Mouse (Mus musculus) heart, embryonic 11.5 days (tissue): ENCODE results near the gene D430041D05Rik. TPM values are rescaled to one million over a fixed set of nuclear protein-coding genes. Genes with fewer than 3 reads are reported as not detected.

Experiments
- ATAC-seq: fragments of 200-750 bp; cut with Nextera tagmentation; replicated peaks from 2 replicates; pipeline ENCODE4 v1.8.0; 2017; ENCODE audit warnings: moderate library complexity; ENCODE audit not compliant: insufficient number of reproducible peaks, low FRiP score, low TSS enrichment
- H3K27ac ChIP-seq: fragments of 300-500 bp; sonication (generic); 2 replicates; pipeline ENCODE4 v1.5.1; 2014; ENCODE audit warnings: mild to moderate bottlenecking, low read depth, low read length
- H3K27me3 ChIP-seq: fragments of 300-500 bp; sonication (generic); 2 replicates; pipeline ENCODE4 v1.6.1; 2014; ENCODE audit warnings: mild to moderate bottlenecking, low read length, mixed read lengths; ENCODE audit not compliant: control insufficient read depth, insufficient read depth
- H3K36me3 ChIP-seq: fragments of 300-500 bp; sonication (generic); 2 replicates; pipeline ENCODE4 v1.6.1; 2014; ENCODE audit warnings: mild to moderate bottlenecking, low read length, moderate library complexity, mixed read lengths; ENCODE audit not compliant: control insufficient read depth, insufficient read depth
- H3K4me1 ChIP-seq: fragments of 300-500 bp; sonication (generic); 2 replicates; pipeline ENCODE4 v1.6.1; 2014; ENCODE audit warnings: low read length; ENCODE audit not compliant: control insufficient read depth, insufficient read depth
- H3K4me2 ChIP-seq: fragments of 300-500 bp; sonication (generic); 2 replicates; pipeline ENCODE4 v1.6.1; 2014; ENCODE audit warnings: mild to moderate bottlenecking, moderate library complexity
- H3K4me3 ChIP-seq: fragments of 300-500 bp; sonication (generic); 2 replicates; pipeline ENCODE4 v1.5.1; 2014; ENCODE audit warnings: low read depth, low read length
- H3K9ac ChIP-seq: fragments of 300-500 bp; sonication (generic); 2 replicates; pipeline ENCODE4 v1.6.1; 2014; ENCODE audit warnings: mild to moderate bottlenecking, low read depth, low read length, moderate library complexity
- H3K9me3 ChIP-seq: fragments of 300-500 bp; sonication (generic); replicated peaks from 2 replicates; pipeline ENCODE4 v1.6.1; 2016; ENCODE audit warnings: low read length; ENCODE audit not compliant: control insufficient read depth
- WGBS: fragments of 180-500 bp; shearing (Covaris S2); extraction: QIAGEN DNeasy Blood & Tissue Kit; methylation state at CpG from one replicate; pipeline ENCODE4 v1.1.7; 2014; ENCODE audit not compliant: insufficient replicate concordance; 5-methylcytosine and 5-hydroxymethylcytosine counted together
- polyA plus RNA-seq: library from polyadenylated mRNA; unstranded; fragments of >200 nt; fragmentation: Nextera tagmentation; extraction: Ambion mirVana; gene quantifications from 2 replicates; pipeline ENCODE4 v1.2.1, GENCODE M21; 2014

D430041D05Rik gene
- polyA plus RNA-seq, 1 experiment from 2014 or later, result 0.34 TPM

DNA sequence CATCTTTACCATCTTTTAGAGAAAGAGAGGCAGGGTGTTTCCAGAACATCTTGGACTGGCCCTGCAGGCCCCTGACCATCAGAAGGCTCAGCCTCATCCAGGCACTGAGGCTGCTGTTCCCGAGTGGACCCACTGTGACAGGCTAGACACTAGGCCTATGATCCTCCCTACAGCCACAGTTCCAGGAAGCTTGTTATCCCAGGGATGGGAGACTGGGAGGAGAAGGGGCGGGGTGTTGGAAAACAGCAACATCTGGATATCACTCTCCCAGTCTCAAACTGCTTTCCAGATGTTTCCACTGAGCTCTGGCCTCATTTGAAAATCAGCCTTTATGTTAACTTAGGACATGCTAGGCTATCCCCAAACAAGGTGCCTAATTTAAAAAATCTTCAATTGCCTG, 180.4 kb downstream of the D430041D05Rik start:
- H3K27me3 ChIP-seq, result no peaks in the 10 kb centered on the region
- H3K36me3 ChIP-seq, result no peaks in the 10 kb centered on the region
- H3K4me1 ChIP-seq, result no peaks in the 10 kb centered on the region
- no peak overlapping the region for H3K9ac ChIP-seq
- H3K9me3 ChIP-seq, result no peaks in the 10 kb centered on the region
- no peak overlapping the region for H3K27ac ChIP-seq
- WGBS, result 52% methylated on average over 2 of the region's 2 CpGs
- H3K4me2 ChIP-seq, result no peak overlapping the region
- ATAC-seq, result no peak
- no peak overlapping the region for H3K4me3 ChIP-seq

DNA sequence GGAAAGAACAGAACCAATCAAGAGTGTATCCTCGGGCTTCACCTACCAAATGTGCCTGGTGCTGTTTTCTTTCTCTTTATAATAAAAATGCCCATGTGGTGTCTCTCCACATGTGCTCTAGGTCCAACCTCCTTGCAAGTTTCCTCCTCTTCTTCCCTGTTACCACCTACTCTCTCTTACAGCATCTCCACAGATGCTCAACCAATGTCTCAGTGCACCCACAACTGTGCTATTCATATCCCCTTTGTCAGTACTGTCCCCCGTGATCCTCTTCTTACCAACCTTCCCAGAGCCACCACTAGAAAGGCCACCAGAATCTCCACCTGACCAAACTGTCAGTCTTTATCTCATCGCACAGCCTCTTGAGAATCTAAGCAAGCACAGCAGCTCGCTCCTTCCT, 184.8 kb downstream of the D430041D05Rik start:
- H3K36me3 ChIP-seq, result no peaks in the 10 kb centered on the region
- no peak overlapping the region for H3K27ac ChIP-seq

DNA sequence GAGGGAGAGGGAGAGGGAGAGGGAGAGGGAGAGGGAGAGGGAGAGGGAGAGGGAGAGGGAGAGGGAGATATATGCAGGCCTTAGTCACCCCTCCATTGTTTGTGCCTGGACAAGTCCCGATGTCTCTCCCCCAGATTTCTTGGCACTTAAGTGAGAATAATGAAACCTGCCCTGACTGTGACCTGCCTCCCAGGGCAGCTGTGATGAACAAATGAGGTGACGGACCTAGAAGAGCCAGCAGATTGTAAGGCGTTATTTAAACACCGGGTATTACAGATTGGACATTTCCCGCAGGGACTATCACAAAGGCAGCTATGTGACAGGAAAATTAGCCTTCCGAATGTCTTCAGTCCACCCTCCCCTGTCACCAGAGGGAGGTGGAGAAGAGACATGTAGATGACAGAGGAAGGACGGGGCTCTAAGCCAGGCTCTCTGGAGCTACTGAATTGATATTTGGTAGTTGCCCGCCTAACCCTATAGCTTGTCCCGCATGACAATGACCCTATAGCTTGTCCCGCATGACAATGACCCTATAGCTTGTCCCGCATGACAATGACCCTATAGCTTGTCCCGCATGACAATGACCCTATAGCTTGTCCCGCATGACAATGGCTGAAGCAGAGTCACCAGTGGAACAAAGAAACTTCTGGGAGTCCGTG, 191.0 kb downstream of the D430041D05Rik start:
- Histone ChIP-seq H3K27me3 (no peaks in the 10 kb centered on the region; the same call in 1 of the 2 replicates), H3K4me2 (no peak overlapping the region), H3K4me1 (no peaks in the 10 kb centered on the region), H3K36me3 (no peaks in the 10 kb centered on the region), H3K27ac (no peak overlapping the region), H3K9me3 (no peaks in the 10 kb centered on the region), H3K9ac (no peak overlapping the region), H3K4me3 (no peak overlapping the region)
- 0 out of 2 replicates have a peak, but pooled peaks have one; percentile 24 for ATAC-seq
- WGBS, result 64% methylated on average over 14 of the region's 14 CpGs

More for the DNA sequence above, 184.8 kb downstream of the D430041D05Rik start:
- no peaks in the 10 kb centered on the region for H3K27me3 ChIP-seq
- H3K4me2 ChIP-seq, result no peak overlapping the region
- no peaks in the 10 kb centered on the region for H3K9me3 ChIP-seq
- WGBS, result 73% methylated on average over 4 of the region's 4 CpGs
- no peak overlapping the region for H3K4me3 ChIP-seq
- no peak for ATAC-seq
- no peak overlapping the region for H3K9ac ChIP-seq
- H3K4me1 ChIP-seq, result no peaks in the 10 kb centered on the region

DNA sequence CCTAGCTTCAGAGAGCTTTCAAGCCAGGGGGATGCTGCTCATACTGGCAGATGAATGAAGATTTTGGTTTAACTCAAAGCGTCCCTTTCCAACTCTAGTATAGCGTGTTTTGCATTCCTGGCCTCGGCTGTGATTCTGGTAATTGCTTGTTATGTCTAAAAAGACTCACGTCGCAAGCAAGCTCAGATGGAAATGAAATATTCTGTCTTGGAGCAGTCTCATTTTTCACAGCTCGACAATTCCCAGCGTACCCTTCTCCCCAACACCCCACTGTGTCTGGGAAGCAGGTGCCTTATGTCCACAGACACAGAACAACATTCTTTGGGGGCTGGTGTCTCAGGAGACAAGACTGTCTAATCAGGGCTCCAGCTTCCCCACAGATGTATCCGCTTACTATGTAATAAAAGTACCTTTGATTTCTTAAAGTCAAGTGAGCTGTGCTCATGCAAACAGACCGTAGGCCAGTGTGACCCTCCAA, 192.2 kb downstream of the D430041D05Rik start:
- Histone ChIP-seq H3K36me3 (no peaks in the 10 kb centered on the region), H3K4me1 (no peaks in the 10 kb centered on the region), H3K4me3 (no peak overlapping the region), H3K27ac (no peak overlapping the region), H3K9me3 (no peaks in the 10 kb centered on the region), H3K9ac (no peak overlapping the region), H3K4me2 (no peak overlapping the region), H3K27me3 (no peaks in the 10 kb centered on the region; the same call in 1 of the 2 replicates)
- WGBS, result 66% methylated on average over 9 of the region's 9 CpGs
- ATAC-seq, result no peak

DNA sequence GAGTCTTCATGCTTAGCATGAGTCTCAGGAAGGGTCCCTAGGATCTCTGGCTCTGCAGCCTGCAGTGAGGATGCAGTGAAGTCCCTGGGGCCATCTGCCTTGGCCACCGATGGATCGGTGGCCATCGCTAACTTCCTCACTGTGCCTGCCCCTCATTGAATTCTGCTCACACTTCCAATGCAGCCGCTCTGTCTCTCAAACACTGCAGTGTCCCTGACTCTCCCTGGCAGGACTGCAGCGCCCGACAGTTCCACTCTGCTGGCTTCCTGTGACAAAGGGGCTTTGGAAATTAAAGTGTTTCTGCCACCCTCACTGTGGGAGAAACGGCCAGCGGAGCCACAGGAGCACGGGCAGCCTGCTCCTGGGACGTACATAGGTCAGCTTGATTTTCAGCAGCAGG, 192.7 kb downstream of the D430041D05Rik start:
- WGBS, result 73% methylated on average over 10 of the region's 10 CpGs
- Histone ChIP-seq H3K9me3 (no peaks in the 10 kb centered on the region), H3K4me2 (no peak overlapping the region), H3K36me3 (no peaks in the 10 kb centered on the region), H3K4me3 (no peak overlapping the region), H3K4me1 (no peaks in the 10 kb centered on the region), H3K27ac (no peak overlapping the region), H3K27me3 (no peaks in the 10 kb centered on the region; the same call in 1 of the 2 replicates), H3K9ac (no peak overlapping the region)
- no peak for ATAC-seq

DNA sequence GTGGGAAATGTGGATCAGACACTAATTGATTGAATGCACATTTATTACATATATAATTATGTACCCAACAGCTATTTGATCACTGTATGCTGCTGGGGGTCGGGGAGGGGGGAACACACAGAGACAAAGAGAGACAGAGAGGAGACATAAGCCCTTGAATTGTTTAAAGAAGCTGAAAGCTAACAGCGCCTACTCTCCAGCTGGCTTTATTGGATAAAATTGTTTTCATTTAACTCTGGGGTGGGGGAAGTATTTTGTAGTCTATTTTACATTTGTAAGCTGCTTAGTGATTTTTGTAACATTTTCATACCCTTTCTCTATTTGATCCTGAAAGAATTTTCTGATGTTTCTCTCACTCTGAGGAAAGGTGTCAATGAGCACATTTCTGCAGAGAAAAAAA, 201.4 kb downstream of the D430041D05Rik start:
- H3K4me2 ChIP-seq, result no peak overlapping the region
- ATAC-seq, result no peak
- WGBS, result 69% methylated on average over 2 of the region's 2 CpGs

DNA sequence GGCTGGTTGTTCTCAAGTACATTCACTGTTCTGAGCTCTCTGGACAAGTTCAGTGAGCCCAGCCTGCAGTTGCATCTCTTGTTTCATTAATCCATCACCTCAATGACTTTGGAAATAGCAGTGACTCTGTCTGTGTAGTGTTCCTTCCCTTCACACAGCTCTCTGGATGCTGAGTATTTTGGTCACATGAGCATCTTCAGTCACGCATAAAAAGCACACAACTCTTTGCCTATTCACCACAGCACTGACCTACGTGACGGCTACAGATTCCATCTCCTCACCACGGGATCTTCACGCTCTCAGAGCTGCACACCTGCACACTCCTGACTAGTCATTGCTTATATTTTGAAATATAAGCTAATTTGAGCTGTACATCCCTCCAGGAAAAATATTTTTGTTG, 202.4 kb downstream of the D430041D05Rik start:
- Histone ChIP-seq H3K9ac (no peak overlapping the region), H3K4me3 (no peak overlapping the region), H3K9me3 (no peaks in the 10 kb centered on the region), H3K4me1 (no peaks in the 10 kb centered on the region), H3K36me3 (no peaks in the 10 kb centered on the region), H3K4me2 (no peak overlapping the region), H3K27ac (no peak overlapping the region), H3K27me3 (no peaks in the 10 kb centered on the region)
- 89% methylated on average over 5 of the region's 5 CpGs for WGBS
- ATAC-seq, result no peak

More for the DNA sequence above, 201.4 kb downstream of the D430041D05Rik start:
- Histone ChIP-seq H3K4me3 (no peak overlapping the region), H3K9ac (no peak overlapping the region), H3K4me1 (no peaks in the 10 kb centered on the region), H3K36me3 (no peaks in the 10 kb centered on the region), H3K27ac (no peak overlapping the region), H3K27me3 (no peaks in the 10 kb centered on the region), H3K9me3 (no peaks in the 10 kb centered on the region)

DNA sequence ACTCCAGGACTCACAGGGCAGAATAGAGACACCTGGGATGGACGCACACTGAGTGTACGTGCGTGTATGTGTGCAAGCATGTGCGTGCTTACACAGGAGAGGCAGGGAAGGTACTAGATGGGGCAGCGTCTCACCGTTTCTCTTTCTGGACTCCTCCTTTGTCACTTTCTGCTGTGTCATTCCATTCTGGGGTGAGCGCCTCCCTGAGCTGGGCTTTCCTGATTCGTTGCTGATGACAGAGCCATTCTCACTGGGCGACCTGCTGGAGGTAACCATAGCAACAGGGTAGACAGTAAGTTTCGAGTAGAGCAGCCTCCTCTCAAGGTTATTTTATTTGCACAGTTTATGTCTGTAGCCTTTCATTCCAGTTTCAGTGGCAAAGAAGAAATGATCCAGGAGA, 202.9 kb downstream of the D430041D05Rik start:
- WGBS, result 39% methylated on average over 10 of the region's 10 CpGs
- H3K4me1 ChIP-seq, result no peaks in the 10 kb centered on the region
- no peaks in the 10 kb centered on the region for H3K9me3 ChIP-seq
- H3K4me3 ChIP-seq, result no peak overlapping the region
- H3K36me3 ChIP-seq, result no peaks in the 10 kb centered on the region
- no peak for ATAC-seq
- no peak overlapping the region for H3K4me2 ChIP-seq
- H3K27ac ChIP-seq, result no peak overlapping the region
- H3K9ac ChIP-seq, result no peak overlapping the region
- no peaks in the 10 kb centered on the region for H3K27me3 ChIP-seq

DNA sequence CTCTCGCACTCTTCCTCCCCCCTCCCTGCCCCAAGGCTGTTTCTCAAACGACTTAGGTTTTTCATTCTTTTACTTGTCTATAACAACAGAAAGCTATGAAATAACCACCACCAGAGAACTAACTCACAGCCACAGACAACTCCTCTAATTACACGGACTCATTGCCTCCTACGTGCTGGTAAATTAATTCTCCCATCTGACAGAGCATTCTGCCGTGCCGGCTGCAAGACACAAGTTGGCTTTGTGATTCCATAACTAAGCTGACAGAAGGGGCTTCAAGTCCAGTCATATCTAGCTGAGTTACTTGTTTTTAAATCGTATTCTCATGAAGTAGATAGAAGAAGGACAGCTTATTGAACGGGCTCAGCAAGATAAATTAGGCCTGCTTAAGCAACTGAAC, 205.2 kb downstream of the D430041D05Rik start:
- ATAC-seq, result no peak
- Histone ChIP-seq H3K9ac (no peak overlapping the region), H3K9me3 (no peaks in the 10 kb centered on the region), H3K4me1 (no peaks in the 10 kb centered on the region), H3K4me2 (no peak overlapping the region), H3K4me3 (no peak overlapping the region), H3K27me3 (no peaks in the 10 kb centered on the region), H3K36me3 (no peaks in the 10 kb centered on the region), H3K27ac (no peak overlapping the region)
- 65% methylated on average over 8 of the region's 8 CpGs for WGBS
